Mouse (Mus musculus): ENCODE measurements around the gene Cpb2. TPM values are rescaled to one million over a fixed set of nuclear protein-coding genes. Genes with fewer than 3 reads are reported as not detected.
A peak's percentile ranks its signal among the peaks of the same experiment; 100 is the strongest.

Cpb2 gene
- total RNA-seq, 2 experiments from 2014 or later = not detected

DNA sequence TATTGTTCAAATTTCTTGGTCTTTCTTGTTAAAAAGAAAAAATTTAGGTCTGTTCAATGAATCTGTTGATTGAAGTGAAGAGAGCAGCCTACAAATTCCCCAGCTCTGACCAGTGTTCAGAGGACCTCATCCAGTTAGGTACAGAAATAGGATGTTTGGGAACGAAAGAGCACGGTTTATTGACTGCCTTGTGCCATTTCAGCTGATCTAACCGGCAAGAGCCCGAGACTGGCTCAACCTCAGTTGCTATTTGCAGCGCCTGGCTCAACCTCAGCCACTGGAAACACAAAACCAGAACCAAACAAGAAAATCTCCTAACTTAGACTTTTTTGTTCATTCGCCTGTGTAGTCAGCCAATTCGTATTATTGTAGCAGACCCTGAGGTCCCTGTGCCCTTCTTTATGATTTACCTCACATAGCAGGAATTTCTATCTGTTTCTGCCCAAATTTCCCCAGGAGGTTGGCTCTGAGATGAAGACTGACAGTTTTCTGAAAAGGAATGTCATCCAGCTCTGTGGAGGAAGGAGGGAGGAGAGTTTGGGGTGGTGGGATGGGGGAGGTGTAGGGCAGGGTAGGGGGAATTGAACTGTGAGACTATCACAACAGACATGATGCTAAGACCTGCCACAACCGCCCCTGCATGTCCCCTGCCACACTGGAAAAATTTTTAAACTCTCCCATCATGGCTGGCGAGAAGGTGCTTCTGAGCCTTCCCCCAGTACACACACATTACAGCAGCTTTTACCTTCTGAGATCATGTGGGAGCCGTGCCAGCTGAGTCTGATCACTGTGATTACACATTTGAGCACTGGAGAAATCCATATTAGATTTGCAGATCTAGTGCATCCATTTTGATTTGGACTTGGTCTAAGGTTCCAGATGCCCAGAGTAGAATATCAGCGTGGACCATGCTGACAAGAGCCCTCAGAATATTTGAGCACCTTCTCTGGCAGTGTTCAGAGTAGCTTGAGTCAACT lies 4.2 kb downstream of the Cpb2 start:
- DNase-seq = no peak

DNA sequence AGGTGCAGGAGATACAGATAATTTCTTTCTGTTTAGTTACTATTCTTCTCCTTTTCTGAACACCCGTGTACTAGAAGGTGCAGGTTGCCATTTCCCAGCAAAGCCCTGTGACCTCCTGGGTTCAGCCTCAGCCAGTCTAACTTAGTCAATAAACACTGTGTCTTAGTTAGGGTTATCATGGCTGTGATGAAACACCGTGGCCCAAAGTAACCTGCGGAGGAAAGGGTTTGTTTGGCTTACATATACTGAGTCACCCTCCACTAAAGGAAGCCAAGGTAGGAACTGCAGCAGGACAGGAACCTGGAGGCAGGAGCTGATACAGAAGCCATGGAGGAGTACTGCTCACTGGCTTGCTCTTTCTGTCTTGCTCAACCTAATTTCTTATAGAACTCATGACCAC lies 8.3 kb downstream of the Cpb2 start:
- no peak for DNase-seq

DNA sequence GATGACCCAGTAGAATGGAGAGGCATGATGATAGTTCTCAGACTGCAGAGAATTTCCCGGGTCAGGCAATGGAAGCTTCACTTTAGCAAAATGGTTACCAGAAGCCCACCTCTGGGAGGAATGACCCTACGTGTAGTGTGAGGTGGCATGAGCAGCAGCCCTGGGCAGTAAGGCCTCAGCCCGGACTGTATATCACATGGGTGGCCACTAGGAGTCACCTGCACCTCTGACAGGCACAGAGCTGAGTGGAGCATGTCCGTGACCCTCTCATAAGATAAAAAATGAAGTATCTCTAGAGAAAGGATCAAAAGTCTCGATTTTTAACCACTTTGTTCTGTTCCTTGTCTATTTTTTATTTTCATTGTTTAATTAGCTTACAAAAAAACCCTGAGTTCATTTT lies 14.4 kb downstream of the Cpb2 start:
- peak; percentile 45 to 55 for DNase-seq

DNA sequence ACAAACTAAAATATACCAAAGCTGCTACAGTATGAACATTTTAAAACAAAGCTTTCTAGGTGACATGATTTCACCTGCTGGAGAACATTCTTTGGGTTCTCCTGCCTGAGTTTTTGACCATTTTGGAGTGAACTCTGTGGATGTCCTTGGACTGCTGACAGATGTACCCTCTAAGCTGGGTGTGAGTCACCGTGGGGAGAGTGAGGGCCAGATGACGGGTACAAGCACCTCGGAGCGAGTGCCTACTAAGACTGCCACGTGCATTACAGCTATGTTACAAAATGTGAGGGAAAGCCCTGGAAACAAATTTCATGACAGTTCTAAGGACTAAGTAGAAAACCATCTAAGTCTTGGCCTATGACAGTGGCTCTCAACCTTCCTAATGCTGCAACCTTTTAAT lies 27.4 kb downstream of the Cpb2 start:
- peak; percentile 78 to 80 for DNase-seq

DNA sequence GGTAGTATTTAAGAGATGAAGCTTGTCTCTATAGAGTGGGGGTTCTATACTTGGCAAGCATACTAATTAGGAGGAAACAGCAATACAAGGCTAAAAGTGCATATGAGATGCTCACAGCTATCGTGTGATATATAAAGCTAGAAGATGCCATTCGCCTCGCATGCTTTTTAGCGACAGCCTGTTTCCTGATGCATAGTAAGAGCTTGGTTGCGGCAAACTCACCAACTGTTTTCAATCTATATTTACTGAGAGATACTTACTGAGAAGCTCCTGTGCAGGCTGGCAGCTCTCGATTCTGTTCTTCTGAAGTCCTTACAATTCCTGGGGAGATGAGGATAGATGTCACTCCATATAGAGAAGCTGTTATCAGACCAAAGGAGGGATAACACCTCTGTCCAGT lies 37.6 kb downstream of the Cpb2 start:
- no peak for DNase-seq

DNA sequence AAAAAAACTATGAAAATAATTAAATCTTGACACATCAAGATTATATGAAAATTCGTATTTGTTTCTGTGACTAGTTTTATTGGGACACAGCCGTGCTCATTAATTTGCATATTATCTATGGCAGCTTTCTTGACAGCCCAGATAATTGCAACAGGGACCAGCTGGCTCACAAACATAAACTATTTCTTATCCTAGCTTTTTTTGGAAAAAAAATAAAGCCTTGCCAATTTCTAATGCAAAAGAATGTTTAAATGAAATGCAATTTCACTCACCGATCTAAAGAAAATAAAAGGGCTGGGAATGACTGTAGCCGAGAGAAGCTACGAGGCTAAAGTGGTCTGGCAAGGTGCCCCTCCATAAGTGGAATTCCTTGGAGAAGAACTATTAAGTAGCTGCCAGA lies 38.3 kb downstream of the Cpb2 start:
- DNase-seq = no peak

DNA sequence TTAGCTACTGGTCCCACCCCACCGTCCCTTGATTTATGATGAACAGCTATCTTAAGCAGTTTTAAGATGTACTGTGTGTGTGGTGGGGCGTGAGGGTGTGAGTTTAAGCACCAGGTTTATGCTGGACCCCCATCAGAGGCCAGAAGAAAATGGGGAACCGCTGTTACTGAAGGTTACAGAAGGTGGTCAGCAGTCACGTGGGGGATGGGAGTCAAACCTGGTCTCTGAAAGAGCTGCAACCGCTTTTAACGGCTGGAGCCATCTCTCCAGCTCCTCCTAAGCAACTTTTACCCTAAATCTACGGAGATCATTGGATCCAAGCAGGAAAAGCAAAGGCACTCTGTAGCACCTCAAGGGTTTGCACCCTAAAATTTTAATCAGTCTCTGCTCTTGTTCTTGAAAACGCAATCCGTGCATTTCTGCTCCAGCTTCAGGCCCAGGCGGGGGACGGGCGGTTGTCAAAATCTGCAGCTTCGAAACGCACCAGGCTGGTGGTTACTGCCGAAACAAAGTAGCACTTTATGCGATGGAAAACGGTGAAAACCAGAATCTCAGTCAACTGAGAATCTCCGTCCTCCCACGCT lies 41.6 kb downstream of the Cpb2 start:
- peak in 1 of 2 experiments; percentile 22 for DNase-seq

DNA sequence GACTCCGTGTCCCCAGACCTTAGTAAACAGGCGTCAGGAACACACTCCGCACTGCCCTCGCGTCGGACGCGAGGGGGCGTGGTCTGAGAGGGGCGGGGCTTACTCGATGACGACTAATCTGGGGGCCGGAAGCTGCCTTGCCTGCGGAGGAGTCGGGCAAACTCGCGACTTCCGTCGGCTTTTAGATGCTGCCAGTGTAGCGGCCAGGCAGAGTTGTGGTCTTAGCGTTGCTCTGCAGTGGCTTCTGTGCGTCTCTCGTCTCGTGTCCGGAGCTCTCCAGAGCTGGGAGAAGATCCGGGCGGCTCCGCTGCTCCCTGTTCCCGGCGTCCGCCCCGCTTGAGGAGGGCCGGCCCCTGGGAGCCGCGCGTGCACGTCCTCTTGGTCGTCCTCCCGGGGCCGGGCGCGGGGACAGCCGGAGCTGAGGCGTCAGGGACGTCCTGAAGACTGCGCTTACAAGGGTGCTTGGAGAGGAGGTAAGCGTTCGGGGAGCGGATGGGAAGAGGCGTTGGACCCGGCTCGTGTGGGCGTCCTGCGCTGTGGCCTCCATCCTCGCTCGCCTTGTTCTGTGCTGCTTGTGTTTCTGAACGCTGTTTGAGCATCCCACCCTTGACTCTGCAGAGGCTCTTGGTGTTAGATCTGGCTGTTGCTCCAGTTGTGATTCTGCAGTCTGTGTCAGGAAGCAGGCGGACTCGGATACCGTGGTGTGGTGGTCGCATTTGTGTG lies 42.3 kb downstream of the Cpb2 start, which contains the start of gene Zc3h13:
Gene Zc3h13, plus strand, starts transcription at position 181 of the 723 bp plus-strand sequence.
- peak; percentile 96 to 97 for DNase-seq

DNA sequence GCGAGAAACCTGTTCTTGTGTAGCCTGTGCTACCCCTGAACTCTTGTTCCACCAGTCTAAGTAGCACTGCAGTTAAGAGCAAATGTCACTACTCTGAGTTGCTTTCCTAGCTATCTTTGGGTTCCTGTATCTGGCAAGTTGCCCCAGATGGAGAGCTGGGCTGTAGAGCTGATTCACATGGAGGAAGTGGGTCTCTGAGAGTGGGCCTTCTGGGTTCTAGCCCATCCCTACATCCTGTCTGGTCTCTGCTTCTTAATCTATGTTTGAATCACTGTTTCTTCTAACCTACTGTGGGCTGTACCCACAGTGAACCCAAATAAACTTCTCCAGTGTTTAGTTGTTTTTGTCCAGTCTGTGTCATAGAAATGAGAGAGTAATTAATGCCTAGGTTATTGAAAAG lies 59.0 kb downstream of the Cpb2 start:
- no peak for DNase-seq

DNA sequence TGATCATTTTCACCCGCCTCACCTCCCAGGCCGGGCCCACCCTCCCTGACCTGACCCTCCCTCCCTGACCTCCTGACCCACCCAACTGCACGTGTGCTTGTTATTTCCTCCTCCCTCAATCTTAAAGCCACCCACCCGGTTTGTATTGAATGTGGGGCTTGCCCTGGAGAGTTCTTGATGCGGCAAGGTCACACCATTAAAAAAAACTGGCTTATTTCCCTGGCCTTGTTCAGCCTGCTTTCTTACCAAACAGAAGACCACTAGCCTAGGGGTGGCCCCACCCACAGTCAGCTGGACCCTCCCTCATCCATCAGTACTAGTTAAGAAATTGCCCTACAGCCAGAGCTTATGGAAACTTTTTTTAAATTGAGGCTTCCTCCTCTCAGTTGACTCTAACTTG lies 61.7 kb downstream of the Cpb2 start:
- DNase-seq = no peak

DNA sequence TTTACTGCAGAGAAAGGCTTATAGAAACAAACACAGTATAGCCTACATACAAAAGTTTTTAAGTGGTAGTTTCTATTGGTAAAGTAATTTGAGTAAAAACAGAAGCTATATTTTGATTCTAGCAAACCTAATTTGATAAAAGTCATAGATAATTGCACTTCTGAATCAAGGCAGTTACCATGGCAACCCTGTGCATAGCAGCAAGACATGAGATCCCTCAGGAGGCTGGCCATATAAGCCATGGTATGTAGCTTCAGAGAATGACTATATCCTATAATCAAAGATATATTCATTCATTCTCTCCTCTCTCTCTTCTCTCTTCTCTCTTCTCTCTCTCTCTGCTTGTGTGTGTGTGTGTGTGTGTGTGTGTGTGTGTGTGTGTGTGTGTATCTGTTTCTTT lies 65.8 kb downstream of the Cpb2 start:
- no peak for DNase-seq

DNA sequence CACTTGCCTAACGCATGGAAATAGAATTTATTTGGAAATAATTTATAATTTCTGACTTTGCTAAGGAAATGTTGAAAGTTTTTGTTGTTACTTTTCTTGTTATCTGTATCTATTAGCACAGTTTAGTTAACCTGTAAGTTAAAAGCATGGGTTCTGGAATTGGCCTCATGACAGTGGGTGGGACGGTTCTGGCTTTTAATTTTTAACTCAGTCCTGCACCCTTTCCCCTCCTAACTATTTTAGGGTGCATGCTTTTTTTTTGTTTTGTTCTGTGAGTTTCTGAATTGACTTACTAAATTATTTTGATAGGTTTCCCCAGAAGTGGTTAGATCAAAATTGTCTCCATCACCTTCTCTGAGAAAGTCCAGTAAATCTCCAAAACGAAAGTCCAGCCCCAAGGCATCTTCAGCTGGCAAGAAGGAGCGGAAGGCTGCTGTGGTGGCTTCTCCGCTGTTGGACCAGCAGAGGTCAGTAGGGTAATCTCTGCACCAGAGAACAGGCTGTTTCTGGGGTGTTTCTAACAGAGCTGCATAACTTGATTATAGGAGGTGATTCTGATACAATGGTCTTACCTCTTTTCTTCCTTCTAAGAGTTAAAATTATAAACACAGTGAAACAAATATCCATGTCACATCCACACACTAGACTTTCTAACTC lies 67.4 kb downstream of the Cpb2 start:
- peak in 1 of 2 experiments; percentile 25 for DNase-seq

DNA sequence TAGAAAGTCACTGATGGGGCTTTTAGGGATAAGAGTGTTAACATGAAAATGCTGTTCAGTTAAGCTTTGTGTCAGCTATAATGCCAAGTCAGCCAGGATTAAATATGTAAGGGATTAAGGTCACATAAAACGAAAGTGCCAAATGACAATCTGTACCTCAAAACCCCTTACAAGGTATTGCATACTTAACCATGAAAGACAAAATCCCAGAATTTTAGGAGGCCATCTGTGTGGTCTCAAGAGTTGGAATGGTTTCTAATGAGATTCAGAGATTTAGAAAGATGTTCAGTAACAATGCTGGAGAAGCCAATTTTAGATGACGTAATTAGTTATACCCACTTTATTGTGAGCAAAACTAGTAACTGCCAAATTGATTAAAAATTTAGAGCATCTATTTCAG lies 72.4 kb downstream of the Cpb2 start:
- no peak for DNase-seq

DNA sequence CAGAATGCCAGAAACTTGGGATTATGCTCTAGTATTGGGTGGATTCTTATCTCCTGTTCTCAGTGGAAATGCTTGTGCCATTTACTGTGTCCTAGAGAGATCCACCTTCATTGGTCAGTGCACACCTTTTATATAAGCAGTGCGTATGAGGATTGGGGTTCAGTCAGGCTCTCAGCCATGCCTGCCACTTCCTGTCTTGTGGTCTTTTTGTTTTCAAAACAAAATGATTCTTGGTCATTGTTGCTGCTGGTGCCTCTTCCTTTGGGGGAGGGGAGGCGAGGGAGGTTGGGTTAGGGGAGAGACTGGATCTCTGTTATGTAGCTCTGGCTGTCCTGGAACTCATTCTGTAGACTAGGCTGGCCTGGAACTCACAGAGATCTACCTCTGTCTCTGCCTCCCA lies 76.6 kb downstream of the Cpb2 start:
- no peak for DNase-seq

DNA sequence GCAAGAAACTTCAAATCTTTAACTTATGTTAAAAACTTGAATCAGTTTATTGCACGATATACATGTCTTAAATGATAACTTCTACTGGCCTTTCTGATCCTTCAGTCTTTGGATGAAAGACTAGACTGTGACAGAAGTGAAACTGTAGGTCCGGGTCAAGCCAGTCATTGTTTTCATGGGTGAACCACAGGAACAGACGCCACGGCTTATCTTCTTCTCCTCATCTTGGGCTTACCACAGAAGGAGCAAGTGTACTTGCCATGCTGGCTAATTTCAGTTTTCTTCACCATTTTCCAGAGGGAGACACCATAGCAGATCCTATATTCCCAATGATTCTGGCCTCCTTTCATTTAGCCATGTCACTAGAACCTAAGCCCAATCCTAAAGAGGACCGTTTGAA lies 78.2 kb downstream of the Cpb2 start:
- no peak for DNase-seq

DNA sequence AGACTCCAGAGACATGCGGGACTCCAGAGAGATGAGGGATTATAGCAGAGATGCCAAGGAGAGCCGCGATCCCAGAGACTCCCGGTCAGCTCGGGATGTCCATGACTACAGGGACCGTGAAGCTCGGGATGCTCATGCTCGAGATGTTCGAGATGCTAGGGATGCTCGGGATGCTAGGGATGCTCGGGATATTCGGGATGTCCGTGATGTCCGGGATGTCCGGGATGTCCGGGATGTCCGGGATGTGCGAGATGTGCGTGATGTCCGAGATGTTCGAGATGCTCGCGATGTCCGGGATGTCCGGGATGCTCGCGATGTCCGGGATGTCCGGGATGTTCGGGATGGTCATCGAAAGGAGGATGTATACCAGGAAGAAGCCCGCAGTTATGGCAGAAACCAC lies 81.3 kb downstream of the Cpb2 start:
- no peak for DNase-seq

DNA sequence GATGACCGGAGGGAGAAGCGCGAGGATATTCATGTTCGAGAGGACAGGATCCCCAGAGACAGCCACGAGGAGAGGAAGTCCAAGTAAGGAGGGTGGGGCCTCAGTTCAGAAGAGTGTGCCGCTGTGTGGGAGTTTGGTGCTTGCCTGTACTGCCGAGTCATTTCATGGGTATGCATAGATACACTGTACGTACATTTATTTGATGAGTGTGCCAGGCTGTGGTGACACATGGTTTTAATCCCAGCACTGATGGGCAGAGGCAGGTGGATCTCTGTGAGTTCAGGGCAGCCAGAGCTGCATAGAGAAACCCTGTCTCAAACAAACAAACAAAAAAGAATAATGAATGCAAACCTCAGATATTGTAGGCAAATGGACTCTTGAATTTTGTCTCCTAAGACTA lies 86.0 kb downstream of the Cpb2 start:
- no peak for DNase-seq

DNA sequence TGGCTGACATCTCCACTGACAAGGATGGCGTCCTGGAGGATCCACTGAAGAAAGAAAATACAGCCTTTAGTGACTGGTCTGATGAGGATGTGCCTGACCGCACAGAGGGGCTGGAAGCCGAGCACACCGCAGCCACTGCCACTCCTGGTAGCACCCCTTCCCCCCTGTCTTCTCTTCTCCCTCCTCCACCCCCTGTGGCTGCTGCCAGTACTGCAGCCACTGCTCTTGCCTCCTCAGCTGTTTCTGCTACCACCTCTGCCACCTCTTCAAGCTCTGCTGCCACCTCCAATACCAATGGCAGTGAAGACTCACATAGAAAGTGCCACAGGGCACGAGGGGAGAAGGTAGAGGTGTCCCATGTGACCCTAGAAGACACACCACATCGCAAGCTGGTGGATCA lies 88.5 kb downstream of the Cpb2 start:
- DNase-seq = peak in 1 of 2 experiments; percentile 23
